Mouse (Mus musculus): ENCODE data around the gene Wscd2. TPM values are rescaled to one million over a fixed set of nuclear protein-coding genes. Genes with fewer than 3 reads are reported as not detected.

The Wscd2 gene
- total and polyA plus RNA-seq, 3 experiments = not detected

- Histone ChIP-seq H3K27ac (ENCODE audit: control insufficient read depth, low read depth, low read length) (no peak overlapping the region), H3K9ac (ENCODE audit: control insufficient read depth, low read depth, low read length, poor library complexity, severe bottlenecking) (no peak overlapping the region), H3K4me3 (ENCODE audit: control insufficient read depth in 1 of 2, insufficient read depth in 1 of 2, low read depth in 2 of 2, low read length in 2 of 2) (no peak overlapping the region), H3K79me2 (ENCODE audit: control insufficient read depth, insufficient read depth, low read length, poor library complexity) (no peaks in the 10 kb centered on the region), H3K27me3 (ENCODE audit: control insufficient read depth in 1 of 2, insufficient read depth in 2 of 2, low read length in 2 of 2) (no peaks in the 10 kb centered on the region; a peak in 1 of 4 replicates), H3K9me3 (replicated peaks; ENCODE audit: insufficient read depth, low read length) (no peaks in the 10 kb centered on the region), H3K4me1 (ENCODE audit: control insufficient read depth in 1 of 2, insufficient read depth in 2 of 2, low read length in 2 of 2) (no peaks in the 10 kb centered on the region), H3K36me3 (ENCODE audit: control insufficient read depth in 1 of 2, insufficient read depth in 2 of 2, low read length in 2 of 2) (no peaks in the 10 kb centered on the region)
- TF ChIP-seq SMC3 (IDR thresholded peaks at IDR 0.05; ENCODE audit: low read depth, low read length) (no peak), USF1 (IDR thresholded peaks at IDR 0.05; ENCODE audit: low read depth, low read length) (no peak)
- no peak for DNase-seq (ENCODE audit: low read depth, low spot score)
Measured at GRCm38 (mm10) chr5:113492417-113493035, 2.4 kb downstream of the Wscd2 start.

DNA sequence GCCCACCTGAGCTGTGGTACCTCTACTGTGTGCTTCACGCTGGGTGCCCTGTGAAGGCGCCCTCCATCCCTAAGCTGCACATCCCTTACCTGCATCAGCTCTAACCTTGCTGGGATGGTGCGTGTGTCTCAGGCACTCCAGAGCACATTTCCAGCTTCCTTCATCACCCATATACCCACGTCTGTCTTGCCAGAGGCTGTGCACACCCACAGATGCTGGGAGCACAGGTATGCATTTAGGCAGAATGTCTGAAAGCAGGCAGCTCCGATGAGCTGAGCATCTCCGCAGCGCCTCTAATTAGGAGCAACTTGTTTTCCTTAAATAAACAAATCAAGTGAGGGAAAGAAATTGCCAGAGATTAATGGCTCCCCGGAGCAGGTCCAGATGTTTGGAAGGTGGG, 3.9 kb downstream of the Wscd2 start:
- Histone ChIP-seq H3K9ac (ENCODE audit: control insufficient read depth, low read depth, low read length, poor library complexity, severe bottlenecking) (no peak overlapping the region), H3K79me2 (ENCODE audit: control insufficient read depth, insufficient read depth, low read length, poor library complexity) (no peaks in the 10 kb centered on the region), H3K9me3 (replicated peaks; ENCODE audit: insufficient read depth, low read length) (no peaks in the 10 kb centered on the region), H3K4me1 (ENCODE audit: control insufficient read depth in 1 of 2, insufficient read depth in 2 of 2, low read length in 2 of 2) (no peaks in the 10 kb centered on the region), H3K36me3 (ENCODE audit: control insufficient read depth in 1 of 2, insufficient read depth in 2 of 2, low read length in 2 of 2) (no peaks in the 10 kb centered on the region), H3K27me3 (ENCODE audit: control insufficient read depth in 1 of 2, insufficient read depth in 2 of 2, low read length in 2 of 2) (no peaks in the 10 kb centered on the region; a peak in 1 of 4 replicates), H3K27ac (ENCODE audit: control insufficient read depth, low read depth, low read length) (no peak overlapping the region), H3K4me3 (ENCODE audit: control insufficient read depth in 1 of 2, insufficient read depth in 1 of 2, low read depth in 2 of 2, low read length in 2 of 2) (no peak overlapping the region)
- no peak for TF ChIP-seq GATA1 (IDR thresholded peaks at IDR 0.05; ENCODE audit: low read depth, low read length)
- no peak for TF ChIP-seq CHD1 (IDR thresholded peaks at IDR 0.05; ENCODE audit: low read depth, low read length)
- TF ChIP-seq RCOR1 (IDR thresholded peaks at IDR 0.05; ENCODE audit: low read depth, low read length) = no peak
- no peak for TF ChIP-seq ZNF384 (IDR thresholded peaks at IDR 0.05; ENCODE audit: low read depth, low read length)
- TF ChIP-seq CHD2 (IDR thresholded peaks at IDR 0.05; ENCODE audit: low read length) = no peak
- no peak for TF ChIP-seq MAZ (IDR thresholded peaks at IDR 0.05; ENCODE audit: low read depth, low read length)
- no peak for TF ChIP-seq POLR2A (IDR thresholded peaks at IDR 0.05; ENCODE audit: control insufficient read depth in 1 of 2, insufficient read depth in 1 of 2, low read depth in 1 of 2, low read length in 2 of 2, poor library complexity in 1 of 2)
- no peak for TF ChIP-seq MAFK (IDR thresholded peaks at IDR 0.05; ENCODE audit: borderline replicate concordance, low read depth, low read length)
- TF ChIP-seq SIN3A (IDR thresholded peaks at IDR 0.05; ENCODE audit: low read length) = no peak
- no peak for TF ChIP-seq KAT2A (conservative IDR thresholded peaks at IDR 0.05; ENCODE audit: low read depth, low read length)
- no peak for TF ChIP-seq MEF2A (IDR thresholded peaks at IDR 0.05; ENCODE audit: extremely low read depth, insufficient replicate concordance, low read depth, low read length, poor library complexity, severe bottlenecking)
- TF ChIP-seq POLR2AphosphoS2 (IDR thresholded peaks at IDR 0.05; ENCODE audit: low read length) = no peak
- TF ChIP-seq RAD21 (IDR thresholded peaks at IDR 0.05; ENCODE audit: low read depth, low read length) = no peak
- TF ChIP-seq TCF12 (IDR thresholded peaks at IDR 0.05; ENCODE audit: low read depth, low read length) = no peak
- TF ChIP-seq EP300 (IDR thresholded peaks at IDR 0.05; ENCODE audit: low read depth in 1 of 2, low read length in 2 of 2) = no peak
- TF ChIP-seq BHLHE40 (IDR thresholded peaks at IDR 0.05; ENCODE audit: borderline replicate concordance, low read depth, low read length) = no peak
- TF ChIP-seq SMC3 (IDR thresholded peaks at IDR 0.05; ENCODE audit: low read depth, low read length) = no peak
- TF ChIP-seq NRF1 (IDR thresholded peaks at IDR 0.05; ENCODE audit: insufficient read depth, low read depth, low read length, poor library complexity, severe bottlenecking) = no peak
- no peak for DNase-seq (ENCODE audit: low read depth, low spot score)
